Mouse (Mus musculus): ENCODE data around the gene Hspb1.

Gene Hspb1

DNA sequence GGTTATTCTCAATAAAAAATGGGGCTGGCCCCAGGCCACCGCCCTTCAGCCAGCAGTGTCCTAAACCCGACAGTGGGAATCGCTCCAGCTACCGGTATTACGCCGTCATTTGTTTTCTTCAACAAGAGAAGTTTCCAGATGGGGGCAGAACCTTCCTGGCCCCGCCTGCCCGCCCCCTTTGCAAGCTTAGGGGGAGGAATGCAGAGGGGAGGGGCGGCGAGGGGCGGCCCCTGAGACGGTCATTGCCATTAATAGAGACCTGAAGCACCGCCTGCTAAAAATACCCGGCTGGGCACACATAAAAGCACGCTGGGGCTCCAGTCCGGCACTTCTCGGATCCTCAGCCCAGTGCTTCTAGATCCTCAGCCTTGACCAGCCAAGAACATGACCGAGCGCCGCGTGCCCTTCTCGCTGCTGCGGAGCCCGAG lies at the start of gene Hspb1:
TSS of gene Hspb1 (plus strand) at position 245 of the 428 bp plus-strand sequence.
- DNase-seq (ENCODE audit: inconsistent ontology term), result peak; percentile 94

DNA sequence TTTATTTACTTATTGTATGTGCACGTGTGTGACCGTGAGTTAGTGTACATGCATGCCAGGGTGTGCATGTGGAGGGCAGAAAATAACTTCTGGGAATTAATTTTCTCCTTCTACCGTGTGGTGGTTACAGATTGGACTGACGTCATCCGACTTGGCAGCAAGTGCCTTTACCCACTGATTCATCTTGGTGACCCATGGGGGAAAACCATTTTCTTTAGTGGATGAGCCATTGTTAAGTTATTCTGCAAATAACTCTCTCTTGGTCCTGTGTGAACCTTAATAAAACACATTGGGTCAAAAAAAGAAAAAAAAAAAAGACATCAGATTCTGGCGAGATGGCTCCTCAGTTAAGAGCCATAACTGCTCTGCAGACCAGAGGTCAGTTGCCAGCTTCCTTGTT lies 46.1 kb upstream of the Hspb1 start:
- DNase-seq (ENCODE audit: inconsistent ontology term), result peak; percentile 15

DNA sequence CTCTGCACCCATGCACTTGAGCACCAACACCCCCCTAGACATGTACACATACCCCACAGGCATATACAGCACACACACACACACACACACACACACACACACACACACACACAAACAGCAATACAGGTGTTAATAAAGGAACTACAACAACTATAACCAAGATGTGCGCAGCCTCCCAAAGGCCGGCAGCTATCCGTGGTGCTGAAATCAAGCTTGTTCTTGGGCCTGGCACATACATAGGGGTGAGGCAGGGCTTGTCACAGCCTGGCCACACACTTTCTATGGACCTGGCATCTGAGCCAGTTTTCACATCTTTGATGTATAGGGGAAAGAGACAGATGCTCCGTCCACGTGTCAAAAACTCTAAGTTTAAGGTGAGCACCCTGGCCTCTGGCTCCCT lies 44.3 kb upstream of the Hspb1 start:
- DNase-seq (ENCODE audit: inconsistent ontology term), result no peak

DNA sequence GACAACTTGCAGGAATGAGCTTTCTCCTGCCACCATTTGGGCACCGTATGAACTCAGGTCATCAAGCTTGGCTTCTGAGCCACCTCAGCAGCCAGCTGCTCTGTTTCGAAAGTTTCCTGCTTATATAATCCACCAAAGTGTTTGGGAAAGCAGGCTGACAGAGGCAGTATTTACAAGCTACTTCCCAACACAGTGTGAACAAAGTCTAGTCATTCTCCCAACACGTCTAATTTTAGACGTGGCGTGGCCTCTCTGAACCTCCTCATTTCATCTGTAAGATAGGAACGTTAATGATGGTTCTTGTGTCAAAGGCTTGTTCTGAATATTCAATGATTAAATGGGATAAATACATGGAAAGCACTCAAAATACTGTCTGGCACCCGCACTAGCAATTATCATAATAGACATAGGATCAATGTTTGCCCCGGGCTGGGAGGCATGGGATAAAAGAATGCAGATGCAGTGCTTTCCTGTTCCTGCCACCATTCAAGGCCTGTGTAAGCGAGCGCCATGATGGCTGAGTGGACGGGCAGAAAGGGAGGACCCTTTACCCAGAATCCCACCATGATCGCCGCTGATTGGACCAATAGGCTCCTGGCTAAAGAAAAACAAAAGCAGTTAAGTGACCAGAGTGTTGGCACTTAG lies 41.9 kb upstream of the Hspb1 start:
- DNase-seq (ENCODE audit: inconsistent ontology term), result no peak

DNA sequence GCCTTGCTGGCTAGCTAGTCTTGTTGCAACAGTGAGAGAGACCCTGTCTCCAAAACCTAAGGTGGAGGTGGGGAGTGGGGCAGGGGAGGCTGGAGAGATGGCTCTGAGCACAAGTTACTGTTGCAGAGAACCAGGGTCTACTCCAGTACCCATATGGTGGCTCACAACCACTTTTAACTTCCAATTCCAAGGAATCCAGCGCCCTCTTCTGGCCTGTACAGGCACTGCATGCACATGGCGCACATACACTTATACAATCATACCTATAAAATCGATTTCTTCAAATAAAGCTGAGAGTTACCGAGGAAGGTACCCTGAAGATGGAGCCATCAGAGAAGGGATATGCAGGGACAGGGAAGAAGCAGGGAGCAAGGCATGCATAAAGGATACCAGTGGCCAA lies 40.3 kb upstream of the Hspb1 start:
- no peak for DNase-seq (ENCODE audit: inconsistent ontology term)

DNA sequence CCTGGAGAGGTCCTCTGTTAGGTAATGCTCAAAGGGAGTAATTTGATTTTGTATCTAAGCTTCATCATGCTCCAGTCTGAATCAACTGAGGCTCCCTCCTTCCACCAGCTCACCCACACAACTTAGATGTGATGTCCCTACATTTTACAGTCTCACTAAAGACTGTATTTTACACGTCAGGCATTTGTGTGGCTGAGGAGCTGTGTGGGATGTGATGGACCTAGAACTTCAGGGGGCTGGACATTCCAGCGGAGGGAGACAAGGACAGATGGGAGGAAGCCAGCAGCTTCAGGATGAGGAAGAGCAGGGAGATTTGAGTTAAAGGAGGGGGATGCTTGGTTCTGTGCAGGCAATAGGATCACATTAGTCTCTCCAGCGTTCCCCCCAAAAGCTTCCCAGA lies 39.8 kb upstream of the Hspb1 start:
- DNase-seq (ENCODE audit: inconsistent ontology term), result no peak

DNA sequence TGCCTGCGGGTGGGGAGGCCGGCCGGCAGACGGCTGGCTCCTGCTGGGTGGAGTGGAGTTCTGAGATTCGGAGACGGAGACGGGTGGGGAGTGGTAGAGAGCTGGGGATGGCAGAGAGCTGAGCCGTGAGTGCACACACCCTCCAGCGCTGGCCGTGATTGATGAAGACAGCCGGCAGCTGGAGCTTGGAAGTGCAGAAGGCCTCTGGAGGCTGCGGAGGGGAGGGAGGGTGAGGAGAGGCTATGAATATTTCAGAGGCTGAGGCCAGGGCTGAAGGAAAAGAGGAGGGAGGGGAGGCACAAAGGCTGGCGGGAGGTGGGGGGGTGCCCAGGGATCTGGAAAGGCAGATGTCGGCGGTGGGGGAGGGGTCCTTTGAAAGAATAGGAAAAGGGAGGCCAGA lies 36.7 kb upstream of the Hspb1 start:
- no peak for DNase-seq (ENCODE audit: inconsistent ontology term)

DNA sequence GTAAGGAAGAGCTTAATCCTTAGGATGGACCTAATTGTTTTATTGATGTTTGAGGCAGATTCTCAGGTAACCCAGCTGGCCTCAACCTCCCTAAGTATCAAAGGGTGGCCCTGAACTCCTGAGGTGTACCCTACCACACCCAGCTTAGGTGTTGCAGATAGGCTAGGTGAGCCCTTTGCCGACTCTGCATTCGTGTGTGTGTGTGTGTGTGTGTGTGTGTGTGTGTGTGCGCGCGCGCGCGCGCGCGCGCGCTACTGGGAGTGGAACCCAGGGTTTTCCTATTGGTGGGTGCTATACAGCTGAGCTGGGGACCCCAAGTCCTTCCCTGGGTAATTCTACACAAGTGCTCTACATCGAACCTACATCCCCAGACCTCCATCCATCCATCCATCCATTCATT lies 36.2 kb upstream of the Hspb1 start:
- no peak for DNase-seq (ENCODE audit: inconsistent ontology term)

DNA sequence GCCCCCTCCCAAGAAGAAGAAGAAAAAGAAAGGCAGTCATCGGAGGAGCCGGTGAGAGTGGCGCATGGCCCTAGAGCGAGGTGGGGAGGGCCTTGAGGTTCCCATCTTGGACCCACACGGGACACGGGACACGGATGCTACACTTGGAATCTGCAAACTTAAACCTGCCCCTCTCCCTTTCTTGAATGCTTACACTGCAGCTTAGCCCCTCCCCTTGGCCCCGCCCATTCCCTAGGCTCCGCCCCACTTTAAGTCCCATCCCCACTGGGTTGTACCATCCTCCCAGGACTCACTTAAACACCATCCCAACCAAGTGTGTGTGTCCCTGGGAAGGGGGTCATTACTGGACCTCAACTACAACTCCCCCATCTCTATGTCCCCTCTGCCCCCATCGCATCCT lies 35.3 kb upstream of the Hspb1 start:
- DNase-seq (ENCODE audit: inconsistent ontology term), result no peak

DNA sequence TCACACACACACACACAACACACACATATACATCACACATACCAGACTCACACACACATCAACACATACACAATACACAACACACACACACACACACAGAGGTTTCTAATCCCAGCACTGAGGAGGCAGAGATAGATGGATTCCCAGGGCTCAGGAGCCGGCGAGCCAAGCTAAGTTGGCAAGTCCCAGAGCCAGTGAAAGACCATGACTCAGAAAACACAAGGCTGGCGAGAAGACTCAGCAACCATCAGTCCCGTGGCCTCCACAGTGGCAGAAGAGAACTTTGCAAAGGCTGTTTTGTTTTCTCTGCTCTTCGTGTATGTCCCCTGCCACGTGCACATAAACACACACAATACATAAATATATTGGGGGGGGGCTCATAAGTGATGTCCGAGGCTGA lies 34.0 kb upstream of the Hspb1 start:
- no peak for DNase-seq (ENCODE audit: inconsistent ontology term)

DNA sequence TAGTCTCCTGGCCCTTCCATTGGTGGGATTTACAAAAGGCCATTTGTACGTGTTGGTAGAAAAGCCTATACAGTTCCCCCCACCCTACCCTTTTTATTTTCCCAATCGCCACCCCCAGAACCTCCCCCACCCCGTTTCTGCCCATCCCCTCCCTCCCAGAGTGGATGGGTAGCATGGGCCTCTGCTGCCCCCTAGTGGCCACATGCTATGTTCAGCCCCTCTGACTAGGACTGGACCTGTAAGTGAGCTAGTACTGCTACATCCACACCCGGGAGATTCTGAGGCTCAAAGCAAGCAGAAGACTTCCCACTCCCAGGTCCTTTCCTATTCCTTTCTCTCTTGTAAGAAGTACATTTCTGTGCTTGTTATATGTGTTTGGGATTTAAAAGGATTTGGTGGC lies 32.6 kb upstream of the Hspb1 start:
- peak; percentile 65 for DNase-seq (ENCODE audit: inconsistent ontology term)

DNA sequence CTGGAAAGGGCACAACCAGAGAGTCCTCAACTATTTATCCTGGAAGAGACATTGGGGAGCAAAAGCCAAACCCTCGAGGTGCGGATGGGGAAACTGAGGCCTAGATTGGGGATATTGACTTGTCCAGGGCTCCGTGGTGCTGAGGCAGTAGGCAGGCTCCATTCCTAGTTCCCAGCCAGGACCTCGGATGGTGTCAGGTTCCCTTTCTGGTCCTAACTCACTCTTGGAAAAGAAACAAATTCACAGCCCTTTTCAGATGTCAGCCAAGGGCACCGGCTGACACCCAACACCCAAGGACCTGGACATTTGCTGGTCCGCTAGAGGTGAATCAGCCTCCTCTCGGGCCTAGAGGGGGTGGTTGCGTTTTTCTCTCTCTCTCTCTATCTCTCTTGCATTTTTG lies 21.1 kb upstream of the Hspb1 start:
- DNase-seq (ENCODE audit: inconsistent ontology term), result no peak

DNA sequence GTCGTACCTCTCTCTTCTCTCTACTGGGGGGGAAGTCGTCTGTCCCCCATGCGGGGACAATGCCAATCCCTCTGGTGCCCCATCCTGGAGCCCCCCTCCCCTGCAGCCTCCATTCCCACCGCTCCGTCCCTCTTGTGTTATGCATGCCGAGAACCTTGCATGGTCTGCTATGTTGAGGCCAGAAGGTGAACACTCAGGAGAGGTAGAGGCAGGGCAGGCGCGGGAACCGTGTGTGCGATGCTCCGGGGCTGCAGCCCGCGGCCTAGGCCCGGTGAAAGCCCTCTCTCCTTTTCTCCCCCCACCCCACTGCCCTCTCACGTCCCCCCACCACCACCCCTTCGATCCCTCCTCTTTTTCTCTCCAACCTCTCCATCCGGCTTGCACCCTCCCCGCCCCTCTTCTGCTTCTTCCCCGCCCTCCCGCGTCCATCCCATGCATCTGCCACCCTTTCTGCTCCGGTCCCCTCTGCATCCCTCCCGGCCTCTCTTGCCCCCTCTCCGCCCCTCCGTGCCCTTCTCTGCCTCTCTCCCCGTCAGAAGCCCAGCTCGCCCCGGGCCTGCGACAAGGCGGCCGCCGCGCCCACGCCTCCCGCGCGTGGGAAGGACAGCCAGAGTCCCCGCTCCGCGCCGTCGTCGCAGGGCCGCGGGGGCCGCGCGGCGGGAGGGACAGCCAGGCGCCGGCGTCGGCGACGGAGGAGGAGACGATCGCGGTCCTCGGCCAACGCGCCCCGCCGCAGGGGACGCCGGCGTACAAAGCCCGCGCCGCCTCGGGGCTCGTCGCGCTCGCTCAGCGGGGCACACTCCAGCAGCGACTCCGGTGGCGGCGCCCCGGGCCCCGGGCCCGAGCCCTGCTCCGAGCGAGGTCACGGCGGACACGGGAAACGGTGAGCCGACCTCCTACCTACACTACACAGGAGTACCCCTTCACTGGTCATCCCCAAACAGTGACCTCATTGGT lies 19.8 kb upstream of the Hspb1 start:
- DNase-seq (ENCODE audit: inconsistent ontology term), result no peak

DNA sequence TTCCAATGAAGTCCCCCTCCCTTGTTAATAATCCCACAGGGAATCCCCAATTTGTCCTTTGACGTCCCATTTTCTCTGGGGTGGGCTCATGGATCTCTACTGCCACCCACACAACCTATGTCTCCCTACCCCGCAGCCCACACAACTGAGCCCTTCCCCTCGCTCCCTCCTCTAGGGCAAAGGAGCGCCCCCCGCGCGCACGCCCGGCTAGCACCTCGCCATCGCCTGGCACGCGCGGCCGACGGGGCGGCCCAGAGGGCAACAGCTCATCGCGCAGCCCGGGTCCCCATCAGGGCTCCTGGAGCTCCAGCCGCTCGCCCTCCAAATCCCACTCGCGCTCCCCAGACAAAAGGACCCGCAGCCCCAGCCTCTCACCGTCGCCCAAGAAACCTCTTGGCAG lies 19.1 kb upstream of the Hspb1 start:
- no peak for DNase-seq (ENCODE audit: inconsistent ontology term)

DNA sequence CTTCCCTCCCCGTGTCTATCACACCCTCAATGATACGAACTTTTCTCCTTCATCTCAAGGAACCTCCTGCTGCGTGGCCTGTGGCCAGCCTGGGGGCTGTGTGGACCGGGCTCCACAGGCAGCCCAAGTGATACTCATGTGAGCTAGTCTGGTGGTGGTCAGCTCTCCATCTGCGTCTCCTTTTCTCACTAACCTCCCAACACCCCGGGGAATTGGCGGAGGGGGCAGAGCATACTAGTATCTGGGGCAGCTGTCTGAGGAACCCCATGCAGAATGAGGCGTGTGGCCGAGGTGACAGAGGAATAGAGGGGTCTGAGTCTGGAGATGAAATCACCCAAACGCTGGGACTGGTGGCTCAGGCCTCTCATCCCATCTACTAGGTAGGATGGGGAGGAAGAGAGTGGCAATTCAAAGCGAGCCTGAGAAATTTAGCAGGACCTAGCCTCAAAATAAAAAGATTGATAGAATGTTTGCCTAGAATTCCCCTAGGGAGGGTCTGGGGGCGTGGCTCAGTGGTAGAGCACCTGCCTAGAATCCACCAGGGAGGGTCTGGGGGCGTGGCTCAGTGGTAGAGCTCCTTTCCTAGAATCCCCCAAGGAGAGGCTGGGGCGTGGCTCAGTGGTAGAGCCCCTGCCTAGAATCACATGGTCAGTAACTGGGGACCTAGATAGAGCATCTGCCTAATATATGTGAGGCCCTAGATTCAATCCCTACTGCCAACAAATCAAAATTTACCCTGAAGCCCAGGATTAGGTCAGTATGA lies 17.9 kb upstream of the Hspb1 start:
- no peak for DNase-seq (ENCODE audit: inconsistent ontology term)

DNA sequence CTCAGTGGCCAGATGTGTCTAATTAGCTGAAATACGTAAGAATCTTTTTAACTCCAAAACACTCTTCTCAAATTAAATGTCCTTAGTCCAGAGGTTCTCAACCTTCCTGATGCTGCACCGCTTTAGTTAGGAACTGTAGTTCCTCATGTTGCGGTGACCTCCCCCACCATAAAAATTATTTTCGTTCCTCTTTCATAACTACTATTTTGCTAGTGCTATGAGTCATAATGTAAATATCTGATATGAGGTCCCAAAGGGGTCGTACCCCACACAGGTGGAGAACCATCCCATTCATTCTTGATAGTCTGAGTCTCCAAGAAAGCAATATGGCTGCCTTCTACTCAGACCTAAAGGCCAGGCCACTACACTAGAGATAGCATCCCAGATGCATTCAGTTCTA lies 17.2 kb upstream of the Hspb1 start:
- DNase-seq (ENCODE audit: inconsistent ontology term), result no peak

DNA sequence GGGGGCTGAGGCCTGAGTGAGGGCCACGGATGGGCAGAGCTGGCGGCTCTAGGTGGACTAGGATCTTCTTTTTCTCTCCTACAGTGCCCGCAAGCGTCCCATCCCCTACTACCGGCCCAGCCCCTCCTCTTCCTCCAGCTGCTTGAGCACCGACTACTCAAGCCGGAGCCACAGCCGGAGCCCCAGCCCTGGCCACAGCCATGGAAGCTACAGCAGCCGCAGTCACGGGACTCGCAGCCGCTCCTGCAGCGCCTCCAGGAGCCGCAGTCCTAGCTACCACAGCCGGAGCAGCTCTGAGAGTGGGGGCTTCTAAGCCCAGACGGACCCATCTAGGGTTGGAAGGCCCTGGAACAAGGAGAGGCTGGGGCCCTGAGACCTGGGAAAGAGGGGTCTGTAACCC lies 14.7 kb upstream of the Hspb1 start:
- DNase-seq (ENCODE audit: inconsistent ontology term), result no peak

DNA sequence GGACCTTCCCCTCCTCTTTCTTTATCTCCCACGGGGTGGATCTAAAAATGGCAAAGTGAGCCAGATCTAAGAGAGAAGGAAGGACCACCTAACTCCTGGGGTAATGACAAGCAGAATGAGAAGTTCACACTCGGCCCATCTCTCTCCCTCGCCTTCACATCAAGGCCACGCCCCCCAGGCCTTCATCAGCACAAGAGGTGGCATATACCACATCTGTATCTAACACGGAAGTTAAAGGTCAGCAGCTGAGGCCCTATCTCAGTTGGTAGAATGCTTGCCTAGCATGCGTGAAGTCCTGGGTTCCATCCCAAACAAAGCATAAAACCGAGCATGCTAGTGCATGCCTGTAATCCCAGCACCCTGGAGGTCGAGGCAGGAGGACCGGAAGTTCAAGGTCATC lies 14.0 kb upstream of the Hspb1 start:
- no peak for DNase-seq (ENCODE audit: inconsistent ontology term)

DNA sequence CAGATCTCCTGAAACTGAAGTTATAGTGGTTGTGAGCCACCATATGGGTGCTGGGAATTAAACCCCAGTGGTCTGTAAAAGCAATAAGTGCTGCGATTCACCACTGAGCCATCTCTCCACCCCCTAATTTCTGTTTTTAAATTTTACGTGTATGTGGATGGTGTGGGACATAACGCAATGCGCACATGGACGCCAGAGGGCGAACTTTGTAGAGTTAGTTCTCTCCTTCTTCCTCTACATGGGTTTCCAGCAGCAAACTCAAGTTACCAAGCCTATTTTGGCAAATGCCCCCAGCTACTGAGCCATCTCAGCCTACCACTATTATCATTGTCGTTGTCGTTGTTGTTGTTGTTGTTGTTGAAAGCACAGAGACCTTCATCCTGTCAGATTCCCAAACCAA lies 10.5 kb upstream of the Hspb1 start:
- DNase-seq (ENCODE audit: inconsistent ontology term), result no peak

DNA sequence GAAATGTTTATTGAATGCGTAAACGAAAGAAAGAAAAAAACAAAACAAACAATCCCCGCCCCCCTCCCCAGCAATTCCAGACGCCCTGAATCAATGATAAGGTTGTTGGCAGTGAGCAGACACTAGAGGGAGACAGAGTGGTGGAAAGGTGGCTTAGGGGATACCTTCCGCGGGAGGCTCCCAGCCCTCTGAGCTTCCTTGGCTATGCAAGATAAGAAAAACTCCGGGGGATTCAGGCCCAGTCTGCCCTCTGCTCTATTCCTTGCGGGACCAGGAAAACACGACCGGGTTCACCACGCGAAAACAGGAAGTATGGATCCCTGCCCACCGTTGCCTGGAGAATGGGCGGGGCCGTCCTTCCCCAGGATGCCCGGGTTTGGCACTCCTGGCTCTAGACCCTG lies 9.9 kb upstream of the Hspb1 start:
- peak; percentile 76 for DNase-seq (ENCODE audit: inconsistent ontology term)

DNA sequence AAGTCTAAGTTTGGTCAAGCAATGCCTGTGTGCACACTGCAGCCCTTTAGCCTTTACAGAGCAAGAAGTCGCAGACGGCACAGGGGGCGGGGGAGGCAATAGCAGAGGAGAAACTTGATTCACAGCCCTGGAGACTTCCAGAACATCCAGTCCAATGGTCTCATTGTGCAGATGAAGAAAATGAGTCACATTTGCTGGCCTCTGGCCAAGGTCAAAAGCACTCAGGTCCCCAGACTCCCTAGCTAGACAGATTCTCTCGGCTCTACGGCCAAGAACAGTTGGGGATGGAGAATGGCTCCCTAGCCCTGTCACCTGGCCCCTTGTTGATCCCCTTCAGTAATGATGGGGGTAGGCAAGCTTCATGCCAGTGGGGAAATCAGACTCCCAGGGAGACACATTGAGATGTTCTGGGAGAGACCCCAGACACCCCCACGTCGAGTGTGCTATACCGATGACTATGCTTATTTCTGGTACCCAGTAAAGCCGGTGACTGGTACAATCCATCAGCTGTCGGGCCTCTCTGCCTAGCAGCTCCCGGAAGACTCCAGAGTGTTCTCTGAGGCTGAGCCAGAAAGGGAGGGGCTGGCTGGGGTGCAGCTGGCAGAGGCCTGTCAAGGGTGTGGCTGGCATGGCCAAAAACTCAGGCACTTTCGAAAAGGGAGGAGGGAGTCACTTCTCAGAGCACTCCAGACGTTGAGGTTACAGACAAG lies 8.1 kb upstream of the Hspb1 start:
- peak; percentile 82 for DNase-seq (ENCODE audit: inconsistent ontology term)

DNA sequence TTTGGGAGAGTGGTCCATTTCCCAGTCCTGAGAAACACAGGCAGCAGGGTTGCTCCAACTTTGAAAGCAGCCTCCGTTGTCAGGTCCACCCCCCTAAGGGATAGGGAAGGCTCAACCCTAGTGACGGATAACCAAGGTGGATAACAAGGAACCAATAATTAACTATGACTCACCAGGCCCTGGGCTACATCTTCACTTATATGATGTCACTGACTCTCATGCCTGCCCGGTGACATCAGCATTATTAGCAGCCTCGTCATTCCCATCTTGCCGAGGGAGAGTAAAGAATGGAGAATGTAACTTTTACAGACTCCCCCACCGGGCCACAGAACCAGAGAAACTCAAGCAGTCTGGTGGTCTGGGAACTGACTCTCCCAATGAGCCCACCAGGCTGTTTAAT lies 3.1 kb upstream of the Hspb1 start:
- no peak for DNase-seq (ENCODE audit: inconsistent ontology term)

Measured in Muller cell, postnatal 12 days (primary cell).